Mouse (Mus musculus): Measurements from ENCODE around the gene Pea15a. TPM values are rescaled to one million over a fixed set of nuclear protein-coding genes. Genes with fewer than 3 reads are reported as not detected.

Gene Pea15a
- polyA plus RNA-seq, 1 experiment, result 321 TPM

- no peak for DNase-seq (ENCODE audit: low read depth)
- TF ChIP-seq CTCF (IDR thresholded peaks at IDR 0.05; ENCODE audit: borderline replicate concordance, extremely low read depth, insufficient read depth, insufficient read length) (no peak), POLR2A (IDR thresholded peaks at IDR 0.05; ENCODE audit: borderline replicate concordance, extremely low read depth, insufficient read depth, insufficient read length, poor library complexity, severe bottlenecking) (no peak)
Measured at GRCm38 (mm10) chr1:172192217-172192616, 14.4 kb downstream of the Pea15a start.

GRCm38 (mm10) chr1:172191578-172191977 is 15.0 kb downstream of the Pea15a start:
- DNase-seq (ENCODE audit: low read depth), result no peak
- TF ChIP-seq POLR2A (IDR thresholded peaks at IDR 0.05; ENCODE audit: borderline replicate concordance, extremely low read depth, insufficient read depth, insufficient read length, poor library complexity, severe bottlenecking) (no peak), CTCF (IDR thresholded peaks at IDR 0.05; ENCODE audit: borderline replicate concordance, extremely low read depth, insufficient read depth, insufficient read length) (no peak)

GRCm38 (mm10) chr1:172188891-172189290 is 17.7 kb downstream of the Pea15a start:
- TF ChIP-seq CTCF (IDR thresholded peaks at IDR 0.05; ENCODE audit: borderline replicate concordance, extremely low read depth, insufficient read depth, insufficient read length) (peak; percentile 54; the same call in 1 of the 2 replicates), POLR2A (IDR thresholded peaks at IDR 0.05; ENCODE audit: borderline replicate concordance, extremely low read depth, insufficient read depth, insufficient read length, poor library complexity, severe bottlenecking) (no peak)
- DNase-seq (ENCODE audit: low read depth), result peak; percentile 36

GRCm38 (mm10) chr1:172186401-172187289 is 20.0 kb downstream of the Pea15a start:
- no peak for DNase-seq (ENCODE audit: low read depth)
- TF ChIP-seq POLR2A (IDR thresholded peaks at IDR 0.05; ENCODE audit: borderline replicate concordance, extremely low read depth, insufficient read depth, insufficient read length, poor library complexity, severe bottlenecking), result no peak
- peak; percentile 23; the same call in 1 of the 2 replicates for TF ChIP-seq CTCF (IDR thresholded peaks at IDR 0.05; ENCODE audit: borderline replicate concordance, extremely low read depth, insufficient read depth, insufficient read length)

- no peak for DNase-seq (ENCODE audit: low read depth)
- TF ChIP-seq POLR2A (IDR thresholded peaks at IDR 0.05; ENCODE audit: borderline replicate concordance, extremely low read depth, insufficient read depth, insufficient read length, poor library complexity, severe bottlenecking) (no peak), CTCF (IDR thresholded peaks at IDR 0.05; ENCODE audit: borderline replicate concordance, extremely low read depth, insufficient read depth, insufficient read length) (no peak)
Measured at GRCm38 (mm10) chr1:172183915-172184314, 22.7 kb downstream of the Pea15a start.

- no peak for TF ChIP-seq CTCF (IDR thresholded peaks at IDR 0.05; ENCODE audit: borderline replicate concordance, extremely low read depth, insufficient read depth, insufficient read length)
- no peak for TF ChIP-seq POLR2A (IDR thresholded peaks at IDR 0.05; ENCODE audit: borderline replicate concordance, extremely low read depth, insufficient read depth, insufficient read length, poor library complexity, severe bottlenecking)
- DNase-seq (ENCODE audit: low read depth), result no peak
Measured at GRCm38 (mm10) chr1:172183056-172183455, 23.5 kb downstream of the Pea15a start.

GRCm38 (mm10) chr1:172181777-172182176 is 24.8 kb downstream of the Pea15a start:
- DNase-seq (ENCODE audit: low read depth), result no peak
- TF ChIP-seq CTCF (IDR thresholded peaks at IDR 0.05; ENCODE audit: borderline replicate concordance, extremely low read depth, insufficient read depth, insufficient read length), result no peak
- no peak for TF ChIP-seq POLR2A (IDR thresholded peaks at IDR 0.05; ENCODE audit: borderline replicate concordance, extremely low read depth, insufficient read depth, insufficient read length, poor library complexity, severe bottlenecking)

GRCm38 (mm10) chr1:172180881-172181280 is 25.7 kb downstream of the Pea15a start:
- TF ChIP-seq CTCF (IDR thresholded peaks at IDR 0.05; ENCODE audit: borderline replicate concordance, extremely low read depth, insufficient read depth, insufficient read length) (no peak), POLR2A (IDR thresholded peaks at IDR 0.05; ENCODE audit: borderline replicate concordance, extremely low read depth, insufficient read depth, insufficient read length, poor library complexity, severe bottlenecking) (no peak)
- DNase-seq (ENCODE audit: low read depth), result no peak

GRCm38 (mm10) chr1:172179102-172179501 is 27.5 kb downstream of the Pea15a start:
- TF ChIP-seq POLR2A (IDR thresholded peaks at IDR 0.05; ENCODE audit: borderline replicate concordance, extremely low read depth, insufficient read depth, insufficient read length, poor library complexity, severe bottlenecking), result no peak
- DNase-seq (ENCODE audit: low read depth), result no peak

- DNase-seq (ENCODE audit: low read depth), result no peak
- TF ChIP-seq CTCF (IDR thresholded peaks at IDR 0.05; ENCODE audit: borderline replicate concordance, extremely low read depth, insufficient read depth, insufficient read length), result no peak
- TF ChIP-seq POLR2A (IDR thresholded peaks at IDR 0.05; ENCODE audit: borderline replicate concordance, extremely low read depth, insufficient read depth, insufficient read length, poor library complexity, severe bottlenecking), result no peak
Measured at GRCm38 (mm10) chr1:172177791-172178190, 28.8 kb downstream of the Pea15a start.

GRCm38 (mm10) chr1:172173181-172173580 is 33.4 kb downstream of the Pea15a start:
- TF ChIP-seq POLR2A (IDR thresholded peaks at IDR 0.05; ENCODE audit: borderline replicate concordance, extremely low read depth, insufficient read depth, insufficient read length, poor library complexity, severe bottlenecking) (no peak), CTCF (IDR thresholded peaks at IDR 0.05; ENCODE audit: borderline replicate concordance, extremely low read depth, insufficient read depth, insufficient read length) (no peak)
- peak; percentile 73 for DNase-seq (ENCODE audit: low read depth)

- no peak for TF ChIP-seq POLR2A (IDR thresholded peaks at IDR 0.05; ENCODE audit: borderline replicate concordance, extremely low read depth, insufficient read depth, insufficient read length, poor library complexity, severe bottlenecking)
- TF ChIP-seq CTCF (IDR thresholded peaks at IDR 0.05; ENCODE audit: borderline replicate concordance, extremely low read depth, insufficient read depth, insufficient read length), result no peak
Measured at GRCm38 (mm10) chr1:172172381-172172780, 34.2 kb downstream of the Pea15a start.

More at GRCm38 (mm10) chr1:172172381-172172780, 34.2 kb downstream of the Pea15a start:
- no peak for DNase-seq (ENCODE audit: low read depth)
